Mouse (Mus musculus) Patski (cell line): ENCODE measurements around the gene Rab35. TPM values are rescaled to one million over a fixed set of nuclear protein-coding genes. Genes with fewer than 3 reads are reported as not detected.
A peak's percentile ranks its signal among the peaks of the same experiment; 100 is the strongest.

Experiments used
- ATAC-seq: fragments of 100-300 bp; one replicate; pipeline ENCODE4 v1.8.0; 2021
- CTCF ChIA-PET: fragments of 350-600 bp; sonication (Branson Sonifier 250); formaldehyde crosslinking; loops from one replicate; lab custom pipeline; 2022; ENCODE audit warnings: inconsistent platforms; lab: Charles Lee
- POLR2A ChIA-PET: fragments of 350-600 bp; sonication (Branson Sonifier 250); formaldehyde crosslinking; loops from one replicate; lab custom pipeline; 2022; ENCODE audit warnings: antibody characterized with exemption, inconsistent platforms; lab: Charles Lee
- DNase-seq: peaks from one replicate; pipeline ENCODE4 v3.0.0-alpha.2; 2011; ENCODE audit warnings: low read depth, low spot score
- H3K27me3 ChIP-seq: fragments of 371-371 bp; one replicate; pipeline ENCODE4 v1.5.1; 2021
- CTCF ChIP-seq: fragments of 100-300 bp; IDR thresholded peaks from one replicate; pipeline ENCODE4 v1.5.1; 2021
- in situ Hi-C: fragments of 300-500 bp; cut with MboI; formaldehyde crosslinking; loops from 3 replicates; pipeline ENCODE4 v1.11.1; 2018; ENCODE audit warnings: low pct_unique_long_range_greater_than_20kb, mixed read lengths
- polyA plus RNA-seq: library from polyadenylated mRNA; unstranded; gene quantifications from one replicate; pipeline ENCODE4 v1.2.3, GENCODE M21; 2021

Rab35 gene
- polyA plus RNA-seq, 1 experiment from 2014 or later = 107 TPM

- DNase-seq (no peak), ATAC-seq (no peak)
- no peak for TF ChIP-seq CTCF
- H3K27me3 ChIP-seq = no peaks in the 10 kb centered on the region
- ChIA-PET CTCF (interaction anchor here (0.8 to 1.2 kb wide), 4 partner anchors 11 to 48 kb away, joined by 3 read pairs; no protein-coding TSS in a partner anchor), POLR2A (interaction anchor here (1.0 to 1.3 kb wide), 3 partner anchors 10 to 75 kb away, joined by 3 to 5 read pairs (median 4); no protein-coding TSS in a partner anchor)
- in situ Hi-C loops = no loop called here
Measured at GRCm38 (mm10) chr5:115657234-115657633, 25.5 kb downstream of the Rab35 start.

GRCm38 (mm10) chr5:115658352-115658751 lies 26.6 kb downstream of the Rab35 start:
- ChIA-PET POLR2A (interaction anchor here (1.1 to 1.3 kb wide), 2 partner anchors 9 to 74 kb away, joined by 4 to 5 read pairs; no protein-coding TSS in a partner anchor), CTCF (interaction anchor here (1.7 kb wide), 1 partner anchor 17 kb away, joined by 4 read pairs; no protein-coding TSS in a partner anchor)
- no peak for TF ChIP-seq CTCF
- in situ Hi-C loops = no loop called here
- H3K27me3 ChIP-seq = no peaks in the 10 kb centered on the region
- ATAC-seq = no peak
- DNase-seq = no peak

- ChIA-PET CTCF (no interaction called here), POLR2A (no interaction called here)
- no peak for ATAC-seq
- DNase-seq = no peak
- in situ Hi-C loops = loop anchor here (10.0 kb wide), 1 partner anchor 62 kb away; no protein-coding TSS in a partner anchor
- no peaks in the 10 kb centered on the region for H3K27me3 ChIP-seq
- no peak for TF ChIP-seq CTCF
Measured at GRCm38 (mm10) chr5:115662658-115663057, 30.9 kb downstream of the Rab35 start.

DNA sequence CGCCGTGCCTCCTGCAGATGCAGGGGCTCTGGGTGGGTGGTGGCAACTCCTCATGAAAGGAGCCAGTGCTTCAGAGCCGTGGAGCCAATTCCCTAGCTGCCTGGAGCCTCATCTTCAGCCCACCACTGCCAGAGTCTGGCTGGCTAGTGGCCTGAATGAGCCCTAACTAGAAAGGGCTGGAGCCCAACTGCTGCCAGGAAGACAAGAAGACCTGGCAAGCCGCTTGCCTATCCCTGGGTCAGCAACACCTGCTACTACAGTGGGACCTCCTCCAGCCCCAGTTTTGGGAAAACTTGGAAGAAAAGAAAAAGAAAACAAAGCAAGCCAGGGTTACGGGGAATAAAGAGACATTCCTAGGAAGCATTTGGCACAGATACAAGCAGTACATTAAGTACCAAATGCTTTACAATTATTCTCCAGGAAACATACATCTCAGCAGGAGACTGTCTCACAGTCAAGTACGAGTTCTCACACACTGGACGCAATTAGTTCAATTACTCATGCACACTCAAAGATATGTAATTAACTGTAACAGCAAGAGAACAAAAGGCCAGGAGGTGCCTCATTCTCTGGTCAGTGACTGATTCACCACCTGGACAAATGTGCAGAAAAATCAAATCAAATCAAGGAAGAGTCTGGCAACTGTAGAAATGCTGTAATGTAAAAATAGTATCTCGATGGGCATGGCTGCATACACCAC lies 34.8 kb downstream of the Rab35 start:
- ATAC-seq (no peak), DNase-seq (peak; percentile 71)
- ChIA-PET POLR2A (no interaction called here), CTCF (interaction anchor here (0.8 to 1.0 kb wide), 2 partner anchors 13 to 15 kb away, joined by 3 read pairs; no protein-coding TSS in a partner anchor)
- H3K27me3 ChIP-seq = no peaks in the 10 kb centered on the region
- in situ Hi-C loops = loop anchor here (10.0 kb wide), 1 partner anchor 58 kb away; no protein-coding TSS in a partner anchor
- no peak for TF ChIP-seq CTCF

GRCm38 (mm10) chr5:115667210-115667609 lies 35.5 kb downstream of the Rab35 start:
- ChIA-PET CTCF (no interaction called here), POLR2A (interaction anchor here (1.4 kb wide), 1 partner anchor 10 kb away, joined by 5 read pairs; no protein-coding TSS in a partner anchor)
- no peak for TF ChIP-seq CTCF
- no peaks in the 10 kb centered on the region for H3K27me3 ChIP-seq
- ATAC-seq (no peak), DNase-seq (no peak)
- in situ Hi-C loops = loop anchor here (10.0 kb wide), 1 partner anchor 58 kb away; no protein-coding TSS in a partner anchor

GRCm38 (mm10) chr5:115667894-115668293 lies 36.2 kb downstream of the Rab35 start:
- ChIA-PET CTCF (interaction anchor here (0.8 to 1.8 kb wide), 2 partner anchors 10 to 15 kb away, joined by 3 to 7 read pairs; no protein-coding TSS in a partner anchor), POLR2A (interaction anchor here (1.4 kb wide), 1 partner anchor 10 kb away, joined by 5 read pairs; no protein-coding TSS in a partner anchor)
- DNase-seq (no peak), ATAC-seq (peak; percentile 33)
- no peaks in the 10 kb centered on the region for H3K27me3 ChIP-seq
- in situ Hi-C loops = loop anchor here (10.0 kb wide), 1 partner anchor 57 kb away; no protein-coding TSS in a partner anchor
- no peak for TF ChIP-seq CTCF

- no peak for TF ChIP-seq CTCF
- in situ Hi-C loops = loop anchor here (10.0 kb wide), 1 partner anchor 56 kb away; no protein-coding TSS in a partner anchor
- DNase-seq (no peak), ATAC-seq (no peak)
- no peaks in the 10 kb centered on the region for H3K27me3 ChIP-seq
- POLR2A ChIA-PET = no interaction called here
- CTCF ChIA-PET = interaction anchor here (1.8 kb wide), 1 partner anchor 16 kb away, joined by 7 read pairs; no protein-coding TSS in a partner anchor
Measured at GRCm38 (mm10) chr5:115668986-115669385, 37.3 kb downstream of the Rab35 start.

DNA sequence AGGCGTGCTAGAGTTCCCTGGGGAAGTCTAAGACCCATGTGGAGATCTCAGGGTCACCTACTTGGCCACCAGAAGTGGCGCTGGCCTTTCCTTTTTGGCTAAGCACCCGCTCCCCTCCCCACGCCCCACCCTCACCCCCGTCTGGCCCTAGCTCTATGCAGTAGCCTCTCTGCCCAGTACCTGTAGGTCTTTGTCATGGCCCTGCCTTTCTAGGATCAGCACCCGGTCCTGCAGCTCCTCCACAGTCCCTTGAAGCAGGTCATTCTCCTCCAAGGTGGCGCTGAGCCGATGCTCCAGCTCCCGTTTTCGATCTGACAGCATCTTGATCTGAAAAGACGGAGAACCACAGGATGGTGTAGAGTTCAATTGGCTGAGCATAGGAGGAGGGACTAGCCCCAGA lies 38.3 kb downstream of the Rab35 start:
- ATAC-seq (no peak), DNase-seq (no peak)
- CTCF ChIA-PET = no interaction called here
- no peak for TF ChIP-seq CTCF
- no peaks in the 10 kb centered on the region for H3K27me3 ChIP-seq
- in situ Hi-C loops = loop anchor here (10.0 kb wide), 1 partner anchor 55 kb away; no protein-coding TSS in a partner anchor
- POLR2A ChIA-PET = interaction anchor here (0.6 kb wide), 1 partner anchor 45 kb away, joined by 3 read pairs; no protein-coding TSS in a partner anchor

- ATAC-seq (no peak), DNase-seq (no peak)
- no peak for TF ChIP-seq CTCF
- in situ Hi-C loops = no loop called here
- POLR2A ChIA-PET = no interaction called here
- H3K27me3 ChIP-seq = no peaks in the 10 kb centered on the region
- CTCF ChIA-PET = no interaction called here
Measured at GRCm38 (mm10) chr5:115670406-115670805, 38.7 kb downstream of the Rab35 start.

GRCm38 (mm10) chr5:115671846-115672245 lies 40.1 kb downstream of the Rab35 start:
- ATAC-seq = no peak
- CTCF ChIA-PET = interaction anchor here (1.6 kb wide), 1 partner anchor 19 kb away, joined by 5 read pairs; no protein-coding TSS in a partner anchor
- in situ Hi-C loops = no loop called here
- POLR2A ChIA-PET = interaction anchor here (1.3 kb wide), 1 partner anchor 19 kb away, joined by 3 read pairs; no protein-coding TSS in a partner anchor
- no peak for DNase-seq
- no peak for TF ChIP-seq CTCF
- H3K27me3 ChIP-seq = no peaks in the 10 kb centered on the region

GRCm38 (mm10) chr5:115685126-115685525 lies 53.4 kb downstream of the Rab35 start:
- no peak for ATAC-seq
- DNase-seq = no peak
- CTCF ChIA-PET = no interaction called here
- POLR2A ChIA-PET = no interaction called here
- in situ Hi-C loops = no loop called here
- no peak for TF ChIP-seq CTCF
- H3K27me3 ChIP-seq = no peaks in the 10 kb centered on the region
